Mouse (Mus musculus) c-Kit-positive CD71-positive TER-119-positive erythroid progenitor cells, embryonic 14.5 days (primary cell): Measurements from ENCODE around the gene Atp2b4.

Experiments used
- DNase-seq: peaks from one replicate; pipeline ENCODE4 v3.0.0-alpha.2; 2013; ENCODE audit warnings: low spot score

The Atp2b4 gene

DNA sequence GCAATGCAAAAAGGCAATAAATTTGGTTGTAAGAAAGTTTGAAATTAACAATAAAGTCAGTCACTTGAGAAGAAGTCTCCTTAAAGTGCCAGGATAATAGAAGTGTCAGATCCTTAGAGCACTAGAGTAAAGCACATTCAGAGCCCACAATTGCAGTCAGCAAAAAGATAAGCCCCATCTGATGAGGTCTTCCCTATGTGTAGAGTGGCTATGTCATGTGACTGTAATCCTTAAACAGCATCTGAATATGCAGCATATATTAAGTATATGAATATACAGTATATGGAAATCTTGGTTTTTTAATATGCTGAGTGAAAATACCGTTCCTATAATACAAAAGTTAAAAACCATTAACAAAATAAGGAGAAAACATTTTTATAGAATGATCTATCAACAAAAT lies 147.8 kb downstream of the Atp2b4 start:
- no peak for DNase-seq

DNA sequence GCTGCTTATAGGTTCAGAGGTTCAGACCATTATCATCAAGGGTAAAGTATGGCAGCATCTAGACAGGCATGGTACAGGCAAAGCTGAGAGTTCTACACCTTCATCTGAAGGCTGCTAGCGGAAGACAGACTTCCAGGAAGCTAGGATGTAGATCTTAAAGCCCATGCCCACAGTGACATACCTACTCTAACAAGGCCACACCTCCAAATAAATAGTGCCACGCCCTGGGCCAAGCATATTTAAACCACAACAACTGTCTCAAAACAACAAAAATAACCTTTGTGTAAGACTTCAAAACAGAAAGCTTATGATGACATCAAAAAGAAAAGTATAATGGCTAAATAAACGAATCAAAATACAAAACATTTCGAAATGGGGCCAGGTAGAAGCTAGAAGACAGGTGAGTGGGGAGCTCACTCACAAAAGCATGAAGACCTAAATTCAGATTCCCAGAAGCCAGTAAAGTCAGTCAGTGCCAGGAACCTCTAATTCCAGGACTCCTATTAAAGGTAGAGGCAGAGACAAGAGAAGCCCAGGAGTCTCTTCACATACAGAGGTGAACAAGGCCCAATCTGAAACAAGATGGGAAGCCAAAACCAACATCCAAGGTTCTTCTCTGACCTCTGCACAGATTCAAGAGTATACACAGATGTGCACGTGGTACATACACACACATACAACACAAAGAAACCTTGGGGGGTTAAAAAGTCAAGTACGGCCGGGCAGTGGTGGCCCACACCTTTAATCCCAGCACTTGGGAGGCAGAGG lies 150.4 kb downstream of the Atp2b4 start:
- DNase-seq, result no peak
